Mouse (Mus musculus): ENCODE measurements around the gene Ipcef1.

The Ipcef1 gene

DNA sequence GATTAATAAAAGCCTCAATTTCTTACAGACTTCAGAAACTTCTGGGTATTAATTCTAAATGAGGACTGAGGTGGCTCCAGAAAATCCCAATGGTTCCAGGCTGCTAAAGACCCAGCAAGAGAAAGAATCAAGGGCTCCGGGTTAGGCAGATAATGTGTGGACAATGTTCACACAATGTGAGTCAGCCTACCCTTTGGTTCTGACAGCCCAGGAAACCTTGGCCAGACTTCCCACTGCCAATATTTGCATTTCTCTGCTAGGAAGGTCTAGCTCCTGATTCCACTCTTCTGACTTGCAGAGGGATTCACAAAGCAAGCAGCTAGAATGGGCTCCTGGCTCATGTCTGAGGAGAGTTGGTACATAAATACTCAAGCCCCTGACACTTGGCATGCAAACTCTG, 83.9 kb downstream of the Ipcef1 start:
- in situ Hi-C loops (cut with MboI) = no loop called here

DNA sequence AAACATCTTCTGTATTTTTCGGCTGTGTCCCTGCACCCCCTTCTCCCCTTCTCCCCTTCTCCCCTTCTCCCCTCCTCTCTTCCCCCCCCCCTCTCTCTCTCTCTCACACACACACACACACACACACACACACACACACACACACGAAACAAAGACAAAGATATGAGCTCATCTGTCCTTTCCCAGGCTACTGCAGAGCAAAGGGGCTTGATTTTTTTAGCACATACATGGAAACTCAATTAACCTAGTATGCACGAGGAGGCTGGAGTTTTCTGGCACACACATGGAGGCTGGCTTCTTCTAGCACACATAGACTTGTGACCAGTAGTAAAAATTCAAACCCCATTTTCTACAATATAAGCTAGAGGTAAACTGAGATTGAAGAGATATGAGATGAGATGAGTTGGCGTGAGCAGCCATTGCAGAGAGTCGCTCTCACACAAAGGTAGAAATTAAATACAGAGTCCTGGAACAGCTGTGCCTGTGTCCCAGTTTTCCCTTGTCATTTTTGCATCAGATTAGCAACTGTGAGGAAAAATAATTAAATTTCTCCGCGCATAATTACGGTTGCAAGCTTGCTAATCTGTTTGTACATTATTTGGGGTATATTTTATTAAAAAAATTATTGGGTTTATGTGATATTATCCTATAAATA, 84.6 kb downstream of the Ipcef1 start:
- in situ Hi-C loops (cut with MboI) = no loop called here

DNA sequence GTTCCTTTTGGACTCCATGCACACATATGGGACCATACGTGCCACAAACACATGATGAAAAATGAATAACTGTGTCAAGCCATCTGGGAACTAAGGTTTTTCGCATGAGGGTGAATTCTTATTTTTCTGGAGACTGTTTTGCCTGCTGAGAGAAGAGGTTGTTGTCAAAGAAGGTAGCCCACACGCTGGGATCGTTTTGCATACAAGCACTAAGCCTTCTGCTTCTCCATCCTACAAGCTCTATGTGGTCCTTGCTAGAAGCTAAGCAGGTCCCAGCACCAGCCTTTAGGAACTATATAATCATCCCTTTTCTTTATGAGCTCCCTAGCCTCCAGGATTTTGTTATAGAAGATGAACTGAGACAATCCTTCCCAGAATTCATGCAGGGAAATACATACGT, 93.5 kb downstream of the Ipcef1 start:
- in situ Hi-C loops (cut with MboI) = no loop called here

DNA sequence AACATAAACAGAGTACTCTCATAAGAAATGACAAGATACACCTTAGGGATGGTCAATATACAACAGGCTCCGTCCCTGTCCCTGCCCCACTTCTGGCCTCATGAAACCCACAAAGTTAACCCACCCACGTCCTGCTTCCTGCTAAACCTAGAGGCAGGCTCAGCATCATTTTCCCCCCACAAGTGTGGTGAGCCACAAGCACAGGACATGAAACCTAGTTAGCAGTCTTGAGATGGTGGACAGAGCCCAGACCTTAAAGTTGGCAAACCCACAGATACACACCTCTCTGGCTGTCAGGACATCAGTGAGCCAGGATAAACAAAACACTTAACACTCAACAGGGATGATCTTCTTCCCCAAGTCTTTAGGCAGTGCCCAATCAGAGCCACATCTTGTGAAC, 95.9 kb downstream of the Ipcef1 start:
- in situ Hi-C loops (cut with MboI) = no loop called here

DNA sequence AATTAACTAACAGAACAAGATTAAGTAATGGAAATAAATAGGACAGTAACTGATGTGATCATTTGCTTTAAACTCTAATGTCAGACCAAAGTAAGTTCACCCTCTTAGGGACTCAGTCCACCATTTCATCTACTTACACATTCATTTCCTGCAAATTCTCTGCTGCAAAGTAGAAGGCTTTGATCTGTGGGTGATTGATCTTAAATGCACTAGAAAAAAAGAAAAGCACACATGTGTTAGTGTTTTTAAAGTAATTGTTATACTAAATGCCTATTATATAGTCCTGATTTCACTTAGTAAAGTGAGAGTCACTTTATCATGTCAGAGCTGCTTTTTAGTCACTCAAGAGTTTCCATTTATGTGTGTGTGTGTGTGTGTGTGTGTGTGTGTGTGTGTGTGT, 97.7 kb downstream of the Ipcef1 start:
- in situ Hi-C loops (cut with MboI) = no loop called here

DNA sequence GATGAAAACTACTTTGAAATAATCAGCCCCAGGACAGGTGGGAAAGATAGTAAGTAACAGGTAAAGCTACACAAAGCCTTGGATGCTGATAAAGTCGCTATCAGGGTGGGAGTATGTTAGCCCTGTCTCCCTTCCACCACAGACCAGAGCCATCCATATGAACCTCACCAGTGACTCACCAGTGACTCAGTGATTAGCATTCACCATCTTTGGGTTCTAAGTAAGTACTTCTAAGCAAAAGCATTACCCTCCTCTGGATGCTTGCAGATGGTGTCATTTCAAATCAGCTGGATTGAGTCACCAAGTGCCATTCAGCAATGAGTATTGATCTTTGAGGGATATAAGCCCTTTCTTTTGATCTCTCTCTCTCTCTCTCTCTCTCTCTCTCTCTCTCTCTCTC, 99.2 kb downstream of the Ipcef1 start:
- in situ Hi-C loops (cut with MboI) = no loop called here

DNA sequence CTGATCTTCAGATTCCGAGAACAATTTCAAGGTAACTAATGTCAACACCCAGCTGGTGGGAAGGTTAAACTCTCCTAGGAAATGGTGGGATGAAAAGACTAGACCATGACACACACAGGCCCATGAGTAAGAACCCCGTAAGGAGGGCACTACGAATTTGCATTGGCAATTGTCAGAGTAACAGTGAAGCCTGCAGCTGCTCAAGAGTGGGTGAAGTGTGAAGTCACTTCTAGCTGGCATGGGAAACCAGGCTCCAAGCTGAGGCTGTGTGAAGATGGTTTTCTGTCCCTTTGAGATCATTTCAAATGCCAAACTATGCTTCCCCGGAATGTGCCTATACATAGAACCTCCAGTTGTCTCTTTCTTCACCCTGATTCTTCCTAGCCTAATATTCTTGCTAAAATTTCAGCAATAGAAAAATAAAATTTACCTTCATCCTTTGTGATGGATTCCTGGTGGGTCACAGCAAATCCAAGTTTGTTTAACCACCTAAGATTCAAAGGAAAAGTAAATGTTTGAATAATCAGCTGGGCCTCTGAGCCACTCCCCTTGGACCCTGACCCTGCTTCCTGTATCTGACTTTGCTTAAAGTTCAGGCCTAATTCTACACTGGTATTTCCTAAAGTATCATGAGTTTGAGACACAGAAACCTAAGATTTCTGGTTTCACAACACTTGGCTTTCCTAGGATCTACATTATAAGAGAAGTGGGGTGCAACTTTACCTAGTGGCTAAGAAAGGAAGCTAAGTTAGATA, 115.4 kb downstream of the Ipcef1 start:
- in situ Hi-C loops (cut with MboI) = no loop called here

DNA sequence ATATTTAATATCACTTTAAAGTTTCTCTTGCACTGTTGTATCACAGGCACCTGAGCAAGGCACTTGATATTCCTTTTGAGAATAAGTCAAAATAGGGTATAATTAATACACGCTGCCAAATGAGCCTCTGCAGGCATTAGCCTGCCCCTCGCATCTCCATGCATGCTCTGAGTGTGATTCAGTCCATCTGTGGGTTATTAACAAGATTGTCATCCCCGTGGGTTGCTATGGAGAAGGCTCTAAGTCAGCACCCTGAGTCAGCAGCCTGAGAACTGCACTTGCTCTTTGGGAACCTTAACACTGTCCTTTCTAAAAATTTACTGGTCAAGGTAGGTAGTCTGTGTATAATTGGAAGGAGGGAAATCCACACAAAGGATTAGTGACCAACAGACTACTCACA, 117.5 kb downstream of the Ipcef1 start:
- in situ Hi-C loops (cut with MboI) = no loop called here

DNA sequence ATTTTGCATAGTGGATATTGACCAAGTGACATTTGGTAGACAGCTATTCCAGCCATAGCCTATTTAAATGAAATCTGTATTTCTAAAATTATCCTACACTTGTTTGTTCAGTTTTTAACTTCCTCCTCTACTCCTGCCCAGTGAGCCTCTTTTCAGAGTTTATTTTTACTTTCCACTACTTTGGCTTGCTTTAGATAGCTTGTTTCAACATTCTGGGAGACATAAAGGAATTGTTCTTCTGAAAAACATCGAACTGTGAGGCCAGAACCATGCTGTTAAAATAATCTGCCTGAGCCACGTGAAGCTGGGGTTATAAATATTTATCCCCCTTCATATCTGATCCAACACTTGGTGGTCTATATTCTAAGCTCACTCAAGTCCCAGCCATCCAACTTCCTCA, 121.4 kb downstream of the Ipcef1 start:
- in situ Hi-C loops (cut with MboI) = no loop called here

DNA sequence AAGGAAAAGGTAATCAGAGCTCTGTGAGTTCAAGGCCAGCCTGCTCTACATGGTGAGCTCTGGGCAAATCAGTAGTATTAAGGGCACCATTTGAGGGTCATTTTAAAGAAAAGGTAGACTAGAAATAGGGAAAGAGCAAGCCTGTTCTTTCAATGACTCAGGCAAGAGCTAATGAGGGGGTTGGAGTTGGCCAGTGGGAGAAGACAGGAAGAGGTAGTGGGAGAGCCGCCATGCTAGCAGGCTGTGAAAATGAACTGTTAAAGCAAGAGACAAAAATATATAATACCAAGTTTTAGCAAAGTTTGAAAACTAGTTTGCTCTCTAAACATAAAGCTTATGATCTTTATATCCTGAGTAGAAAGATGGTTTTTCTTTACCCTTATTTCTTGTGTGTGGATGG, 121.9 kb downstream of the Ipcef1 start:
- in situ Hi-C loops (cut with MboI) = no loop called here

DNA sequence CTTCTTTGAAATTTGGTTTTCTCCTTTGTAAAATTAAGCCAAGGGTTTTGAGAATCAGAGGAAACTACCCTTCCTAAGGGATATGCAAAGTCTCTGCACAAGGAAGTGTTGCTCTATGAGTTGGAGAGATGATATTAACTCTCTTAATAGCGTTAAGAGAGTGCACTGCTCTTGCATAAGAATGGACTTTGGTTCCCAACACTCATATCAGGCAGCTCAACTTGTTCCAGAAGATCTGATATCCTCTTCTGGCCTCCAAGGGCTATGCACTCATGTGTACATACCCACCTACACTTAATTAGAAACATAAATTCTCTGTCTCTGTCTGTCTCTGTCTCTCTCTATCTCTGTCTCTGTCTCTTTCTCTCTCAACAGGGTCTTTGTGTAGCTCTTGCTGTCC, 123.4 kb downstream of the Ipcef1 start:
- in situ Hi-C loops (cut with MboI) = no loop called here

DNA sequence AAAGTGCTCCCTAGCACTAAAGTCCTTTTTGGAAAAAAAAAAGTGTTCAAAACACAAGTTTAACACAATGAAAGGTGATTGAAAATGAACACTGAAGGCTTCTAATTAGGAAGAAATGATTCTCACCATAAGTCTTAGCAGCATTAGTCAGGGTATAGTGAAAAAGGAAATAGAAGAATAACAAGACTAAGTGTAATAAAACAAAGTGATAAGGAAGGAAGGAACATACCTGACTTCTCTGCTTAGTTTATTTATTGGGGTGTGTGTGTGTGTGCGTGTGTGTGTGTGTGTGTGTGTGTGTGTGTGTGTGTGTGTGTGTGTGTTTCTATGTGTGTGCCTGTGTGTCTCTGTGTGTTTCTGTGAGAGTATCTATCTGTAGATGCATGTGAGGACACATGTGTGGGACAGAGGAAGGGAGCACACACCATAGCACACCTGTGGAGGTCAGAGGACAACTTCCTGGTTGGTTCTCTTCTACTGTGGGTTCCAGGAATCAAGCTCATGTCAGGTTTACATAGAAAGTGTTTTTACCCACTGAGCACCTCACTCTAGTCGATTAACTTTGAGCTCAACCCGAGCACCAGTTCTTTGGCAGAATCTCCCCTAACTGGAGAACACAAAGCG, 124.6 kb downstream of the Ipcef1 start:
- in situ Hi-C loops (cut with MboI) = no loop called here

DNA sequence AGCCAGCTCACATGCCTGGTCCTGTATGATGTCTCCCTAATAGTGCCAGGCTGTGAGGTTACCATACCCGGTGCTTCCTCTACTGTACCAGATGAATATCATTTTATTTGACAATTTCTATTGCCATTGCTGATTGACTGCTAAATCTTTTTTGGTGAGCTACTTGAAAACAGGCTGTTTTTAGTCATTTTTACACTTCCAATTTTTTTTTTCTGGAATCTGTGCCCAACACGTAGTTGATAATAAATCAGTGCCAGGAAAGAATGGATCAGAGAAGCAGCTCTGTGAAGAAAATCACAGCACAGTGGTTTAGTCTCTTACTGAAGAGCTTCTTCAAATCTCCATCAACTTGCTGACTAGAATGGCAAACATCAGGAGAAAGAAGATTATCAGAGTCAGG, 125.6 kb downstream of the Ipcef1 start:
- in situ Hi-C loops (cut with MboI) = no loop called here

DNA sequence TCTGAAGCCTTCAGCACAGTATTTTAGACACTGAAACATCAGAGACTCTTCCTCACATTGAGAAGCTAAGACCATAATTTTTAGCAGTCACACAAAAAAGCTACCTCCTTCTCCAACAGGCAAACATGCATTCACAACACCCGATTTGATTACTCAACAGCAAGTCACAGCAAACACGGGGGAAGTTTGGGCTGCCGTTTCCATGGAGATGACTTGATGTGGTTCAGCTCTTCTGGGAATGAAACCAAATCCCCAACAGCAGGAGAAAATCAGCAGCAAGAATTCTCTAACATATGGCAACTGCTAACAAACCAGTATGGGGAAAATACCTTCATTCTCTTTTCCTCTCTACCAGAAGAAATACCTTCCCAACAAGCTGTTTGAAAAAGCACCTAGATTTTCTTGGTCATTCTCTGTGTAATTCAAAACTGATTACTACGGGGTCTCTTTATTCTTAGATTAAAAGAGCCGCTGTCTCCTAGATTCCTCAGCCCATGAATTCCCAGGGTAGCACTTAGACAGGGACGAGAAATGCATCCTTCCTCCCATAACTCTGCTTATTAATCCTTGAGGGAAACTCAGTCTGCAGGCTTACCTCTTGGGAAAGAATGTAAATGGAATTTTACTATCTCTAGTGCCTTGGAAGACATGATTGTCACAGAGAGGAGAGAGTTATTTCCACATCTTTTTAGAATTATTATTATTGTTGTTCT, 135.6 kb downstream of the Ipcef1 start:
- in situ Hi-C loops (cut with MboI) = no loop called here

DNA sequence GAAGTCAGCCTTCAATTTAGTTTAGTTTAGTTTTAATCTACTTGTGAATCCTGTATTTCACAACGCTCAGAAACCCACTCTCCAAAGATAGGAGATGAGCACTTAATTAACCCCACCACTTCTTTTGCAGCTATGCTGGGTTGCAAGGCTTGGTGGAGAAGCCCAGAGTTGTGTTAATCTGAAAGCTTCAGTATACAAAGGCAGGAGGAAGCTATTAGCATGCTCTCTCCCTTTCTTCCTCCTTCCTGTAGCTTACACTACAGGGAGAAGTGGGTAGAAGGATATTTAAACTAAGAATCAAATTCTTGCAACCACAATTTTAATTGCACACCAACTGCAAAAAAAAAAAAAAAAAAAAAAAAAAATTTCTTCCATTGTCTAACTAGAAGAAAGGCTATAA, 136.3 kb downstream of the Ipcef1 start:
- in situ Hi-C loops (cut with MboI) = no loop called here

DNA sequence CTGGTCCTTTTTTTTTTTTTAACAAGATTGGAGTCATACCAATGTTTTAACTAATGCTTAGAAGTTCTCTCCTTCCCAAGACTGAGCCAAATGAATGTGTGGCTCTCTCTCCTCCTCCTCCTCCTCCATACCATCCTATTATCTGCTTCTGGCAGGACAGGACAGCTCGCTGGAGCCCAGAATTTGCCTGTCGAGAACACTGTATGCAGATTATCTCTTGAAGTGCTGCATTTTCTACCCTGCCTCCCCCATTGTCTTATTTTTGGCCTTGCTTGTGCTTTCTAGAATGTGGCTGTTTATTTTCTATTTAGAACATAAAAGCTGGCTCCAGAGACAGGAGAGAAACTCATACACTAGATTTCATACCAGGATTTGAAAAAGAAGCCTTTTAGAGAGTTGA, 142.5 kb downstream of the Ipcef1 start:
- in situ Hi-C loops (cut with MboI) = no loop called here

DNA sequence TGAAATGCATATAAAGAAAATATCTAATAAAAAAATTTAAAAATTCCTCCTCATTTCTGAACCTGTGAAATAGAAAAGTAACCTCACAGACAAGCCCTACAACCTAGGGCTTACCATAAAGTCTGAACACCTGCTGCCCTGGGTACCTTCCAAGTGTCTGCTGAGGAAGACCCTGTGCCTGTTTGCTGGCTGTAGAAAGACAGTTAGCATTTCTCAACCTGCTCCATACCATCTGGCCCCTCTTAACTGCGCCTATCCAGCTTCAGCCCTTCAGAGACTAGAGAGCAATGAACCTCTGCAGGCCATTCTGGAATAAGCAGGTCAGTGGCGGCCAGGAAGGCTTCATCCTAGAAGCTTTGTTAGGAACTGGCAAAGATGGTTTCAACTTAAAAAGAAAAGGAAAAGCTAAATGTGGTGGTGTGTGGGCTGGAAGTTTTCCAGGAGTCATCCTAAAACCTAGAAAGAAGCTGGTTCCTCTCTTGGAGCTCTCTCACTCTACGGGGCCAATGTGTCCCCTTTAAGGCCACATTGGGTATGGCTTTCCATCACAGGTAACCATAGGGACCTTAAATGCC, 150.4 kb downstream of the Ipcef1 start:
- in situ Hi-C loops (cut with MboI) = no loop called here

DNA sequence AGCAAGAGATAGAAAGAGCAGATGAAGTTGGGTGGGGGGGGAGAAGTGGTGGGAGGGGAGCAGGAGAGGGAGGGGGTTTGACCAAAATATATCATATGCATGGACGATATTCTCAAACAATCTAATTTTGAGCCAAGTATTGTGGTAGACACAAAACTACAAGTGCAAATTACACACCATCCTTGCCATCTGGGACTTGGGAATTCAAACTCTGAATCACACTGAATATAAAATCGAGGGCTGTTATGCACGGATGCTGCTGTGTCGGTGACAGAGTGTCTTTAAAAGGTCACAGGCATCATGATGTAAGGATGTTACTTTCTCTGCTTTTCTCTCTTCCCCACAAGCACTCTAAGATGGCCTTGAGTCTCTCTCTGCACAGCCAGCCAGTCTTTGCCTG, 152.2 kb downstream of the Ipcef1 start:
- in situ Hi-C loops (cut with MboI) = no loop called here

DNA sequence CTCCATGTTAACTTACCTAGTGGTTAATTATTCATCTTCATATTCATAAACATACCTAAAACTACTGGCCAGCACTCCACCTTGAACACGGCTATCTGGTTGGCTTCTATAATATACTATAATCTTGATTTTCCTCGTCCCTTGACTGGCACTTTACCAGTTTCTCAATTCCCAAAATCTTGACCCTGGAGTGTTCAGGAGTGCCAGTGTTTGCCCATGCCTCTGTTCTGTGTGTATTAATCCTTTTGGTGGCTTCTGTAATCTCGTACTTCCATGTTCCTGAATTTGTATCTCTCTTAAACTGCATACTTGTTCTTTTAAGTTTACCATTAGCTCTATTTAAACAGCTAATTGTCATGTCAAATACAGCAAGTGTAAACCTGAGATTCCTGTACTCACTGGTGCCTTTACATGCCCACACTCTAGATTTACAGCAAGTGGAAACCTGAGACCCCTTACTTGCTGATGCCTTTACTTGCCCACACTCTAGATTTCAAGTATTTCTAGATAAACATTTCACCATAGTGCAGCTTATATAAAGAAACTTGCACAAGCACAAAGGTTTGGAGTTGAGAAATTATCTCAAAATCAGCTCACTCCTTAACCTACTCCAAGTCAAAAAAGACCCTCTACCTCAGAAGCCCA, 155.5 kb downstream of the Ipcef1 start:
- in situ Hi-C loops (cut with MboI) = no loop called here

DNA sequence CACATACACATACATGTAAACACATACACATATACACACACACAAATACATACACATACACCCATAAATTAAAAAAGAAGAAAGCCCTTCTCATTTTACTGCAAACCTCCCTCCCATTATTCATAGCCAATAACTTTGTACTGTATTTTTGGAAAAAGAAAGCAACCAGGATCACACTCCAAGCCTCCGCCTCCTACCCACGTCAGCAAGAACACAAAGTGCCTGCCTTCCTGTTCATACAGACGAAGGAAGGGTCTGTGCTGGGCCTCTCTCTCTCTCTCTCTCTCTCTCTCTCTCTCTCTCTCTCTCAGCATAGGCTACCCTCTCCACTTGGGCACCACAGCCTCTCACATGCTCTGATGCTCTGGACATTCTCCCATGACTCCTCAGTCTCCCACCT, 156.5 kb downstream of the Ipcef1 start:
- in situ Hi-C loops (cut with MboI) = no loop called here

DNA sequence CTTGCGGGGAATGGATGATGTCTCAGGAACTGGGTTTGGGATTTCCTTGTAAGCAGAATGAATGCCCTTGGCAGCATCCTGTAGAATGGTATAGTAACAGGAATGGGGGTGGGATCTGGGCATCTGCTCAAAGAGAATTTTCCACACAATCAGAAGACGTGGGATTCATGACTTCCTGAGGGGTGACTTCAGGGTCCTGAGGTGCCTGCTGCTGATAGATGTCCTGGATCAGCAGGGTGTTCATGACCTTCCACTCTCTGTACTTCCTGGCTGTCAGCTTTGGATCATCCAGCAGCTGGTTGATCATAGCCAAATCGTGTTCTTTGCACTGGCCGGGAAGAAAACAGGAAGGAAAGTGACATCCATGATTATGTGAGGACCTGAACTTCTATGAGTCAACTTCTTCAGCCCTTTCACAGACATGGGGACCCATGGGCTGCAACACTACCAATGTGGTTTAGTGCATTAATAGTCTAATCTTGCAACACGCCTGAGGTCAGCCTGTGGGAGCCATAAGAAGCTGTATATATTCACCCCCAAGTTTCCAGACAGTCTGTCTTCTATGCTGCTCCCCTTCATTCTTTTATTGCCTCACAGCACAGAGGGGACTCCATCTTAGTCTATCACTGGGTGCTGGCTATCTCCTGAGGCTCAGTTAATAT, 161.8 kb downstream of the Ipcef1 start:
- in situ Hi-C loops (cut with MboI) = no loop called here

Measured in mature B cell (primary cell).